Mouse (Mus musculus): Measurements from ENCODE around the gene Gm14226.
A peak's percentile ranks its signal among the peaks of the same experiment; 100 is the strongest.
"Not testable (repeated sequence)": the region's sequence is repeated elsewhere in the genome, so short reads cannot be mapped to it uniquely, and the experiment has no call there.

Gm14226 gene

GRCm38 (mm10) chr2:155018251-155018755, at the start of gene Gm14226:
Gene Gm14226 (plus strand): TSS chr2:155018266.
- not testable (repeated sequence) for DNase-seq (ENCODE audit: low spot score in 2 of 2)

GRCm38 (mm10) chr2:154969740-154970397, 48.2 kb upstream of the Gm14226 start:
- not testable (repeated sequence) for DNase-seq (ENCODE audit: low spot score in 2 of 2)

GRCm38 (mm10) chr2:154971919-154972692, 46.0 kb upstream of the Gm14226 start:
- no peak for DNase-seq (ENCODE audit: low spot score in 2 of 2)

- no peak for DNase-seq (ENCODE audit: low spot score in 2 of 2)
Measured at GRCm38 (mm10) chr2:154972981-154973380, 45.1 kb upstream of the Gm14226 start.

- DNase-seq (ENCODE audit: low spot score in 2 of 2): no peak
Measured at GRCm38 (mm10) chr2:154986609-154987008, 31.5 kb upstream of the Gm14226 start.

DNA sequence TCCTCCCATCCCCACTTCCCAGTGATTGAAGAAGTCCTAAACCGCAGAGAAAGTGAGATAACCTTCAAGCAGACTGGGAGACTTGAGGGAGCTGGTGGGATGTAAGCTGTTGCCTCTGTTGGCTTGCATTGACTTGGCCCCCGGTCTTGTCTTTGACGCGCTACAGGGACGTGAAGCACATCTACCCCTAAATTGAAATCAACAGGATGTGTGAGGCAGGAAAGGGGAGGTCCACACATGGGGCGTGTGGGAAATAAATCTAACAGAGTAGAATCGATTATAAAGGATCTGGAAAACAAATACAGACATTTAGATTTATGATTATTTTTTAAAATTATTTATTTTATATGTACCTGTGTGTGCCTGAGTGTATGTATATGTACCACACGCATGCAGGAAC, 26.7 kb upstream of the Gm14226 start:
- no peak for DNase-seq (ENCODE audit: low spot score in 2 of 2)

GRCm38 (mm10) chr2:154992083-154992482, 26.0 kb upstream of the Gm14226 start:
- no peak for DNase-seq (ENCODE audit: low spot score in 2 of 2)

DNA sequence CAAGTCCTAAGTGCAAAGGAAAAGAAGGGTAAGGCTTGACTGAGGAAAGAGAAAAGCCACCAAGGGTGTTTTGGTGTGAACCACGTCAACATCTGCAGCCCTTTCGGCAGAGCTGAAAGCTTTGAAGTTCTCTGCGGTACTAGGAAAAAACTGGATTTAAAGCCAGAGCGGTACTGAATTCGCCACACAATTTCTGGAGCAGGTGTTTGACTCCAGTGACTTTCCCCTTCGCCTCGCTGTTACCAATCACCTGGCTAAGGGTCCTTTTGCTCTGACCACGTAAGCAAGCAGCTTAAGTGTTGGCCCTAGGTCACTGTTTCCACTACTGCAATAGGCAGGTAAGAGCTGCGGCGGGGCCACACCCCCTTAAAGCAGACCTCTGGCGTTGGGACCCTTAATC, 12.6 kb upstream of the Gm14226 start:
- no peak for DNase-seq (ENCODE audit: low spot score in 2 of 2)

- DNase-seq (ENCODE audit: low spot score in 2 of 2): no peak
Measured at GRCm38 (mm10) chr2:155011086-155011656, 6.9 kb upstream of the Gm14226 start.

- no peak for DNase-seq (ENCODE audit: low spot score in 2 of 2)
Measured at GRCm38 (mm10) chr2:155012991-155013390, 5.1 kb upstream of the Gm14226 start.

DNA sequence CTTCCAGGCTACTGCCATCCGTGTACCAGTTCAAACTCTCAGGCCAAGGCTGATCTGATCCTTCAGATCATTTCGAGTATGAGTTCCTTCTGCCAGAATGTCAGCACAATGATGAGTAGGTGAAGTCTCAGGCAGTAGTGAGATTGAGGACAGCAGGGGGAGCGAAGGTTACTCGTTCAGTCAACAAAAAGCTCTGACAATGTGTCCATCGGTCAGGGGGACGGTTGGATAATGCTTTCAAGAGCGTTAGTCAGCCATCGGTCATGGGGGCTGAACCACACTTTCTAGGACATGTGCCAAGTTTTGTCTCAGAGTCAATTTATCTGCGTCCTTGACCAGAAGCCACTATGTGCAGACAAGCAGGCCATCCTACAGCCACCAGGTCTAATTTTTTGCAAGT, 1.3 kb upstream of the Gm14226 start:
- DNase-seq (ENCODE audit: low spot score in 2 of 2): not testable (repeated sequence)

DNA sequence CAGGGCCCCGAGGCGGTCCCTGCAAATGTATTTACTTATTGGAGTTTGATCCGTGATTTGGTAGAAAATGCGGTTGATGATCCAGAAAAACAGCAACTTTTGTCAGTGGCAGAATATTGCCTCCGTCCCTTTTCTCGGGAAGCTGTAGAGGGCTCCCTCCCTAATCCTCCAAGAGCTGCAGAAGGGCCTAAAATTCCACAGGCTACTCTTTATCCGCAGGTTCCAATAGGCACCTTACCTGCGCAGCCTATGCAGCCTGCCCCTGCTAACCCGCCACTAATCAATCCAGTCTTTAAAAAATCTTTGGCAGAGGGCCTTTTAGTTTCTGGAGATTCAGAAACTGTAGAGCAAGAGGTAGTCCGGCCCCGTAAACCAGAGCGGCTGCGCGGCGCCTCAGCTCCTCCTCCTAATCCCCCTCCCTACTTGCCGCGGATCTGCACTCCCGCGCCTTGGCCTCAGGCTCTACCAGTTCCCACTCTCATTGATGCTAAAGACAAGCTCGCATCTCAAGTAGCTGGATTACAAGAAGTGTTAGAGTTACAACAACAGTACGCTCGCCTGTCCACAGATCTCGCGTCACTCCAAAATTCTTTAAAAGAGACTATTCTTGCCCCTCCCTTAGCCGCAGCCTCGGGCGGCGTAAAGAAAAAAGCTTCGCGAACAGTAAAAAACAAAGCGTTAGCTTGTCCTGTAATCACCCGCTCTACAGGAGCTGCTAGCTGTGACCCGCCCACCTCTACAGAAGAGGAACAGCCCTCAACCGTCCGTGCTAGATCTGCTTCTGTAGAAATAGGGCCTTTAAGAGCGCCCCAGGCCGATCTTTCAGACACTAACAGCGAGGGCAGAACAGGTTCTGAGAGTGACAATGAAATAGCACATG, 936 bp downstream of the Gm14226 start:
- DNase-seq (ENCODE audit: low spot score in 2 of 2): peak in 1 of 2 experiments; percentile 43

DNA sequence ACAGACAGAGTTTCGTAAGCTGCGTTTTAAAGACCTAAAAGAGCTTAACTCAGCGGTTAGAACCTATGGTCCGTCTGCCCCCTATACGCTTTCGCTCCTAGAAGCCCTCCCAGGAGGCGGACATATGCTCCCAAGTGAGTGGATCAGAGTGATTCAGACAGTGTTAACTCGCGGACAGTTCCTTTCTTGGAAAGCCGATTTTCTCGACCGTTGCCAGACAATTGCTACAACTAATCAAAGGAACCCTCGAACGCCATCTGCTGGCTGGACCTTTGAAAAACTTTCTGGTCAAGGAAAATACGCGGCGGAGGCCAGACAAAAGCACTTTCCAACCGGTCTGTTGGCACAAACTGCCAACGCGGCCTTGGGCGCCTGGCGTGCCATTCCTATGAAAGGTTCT, 1.6 kb downstream of the Gm14226 start:
- DNase-seq (ENCODE audit: low spot score in 2 of 2): peak; percentile 25 to 92

DNA sequence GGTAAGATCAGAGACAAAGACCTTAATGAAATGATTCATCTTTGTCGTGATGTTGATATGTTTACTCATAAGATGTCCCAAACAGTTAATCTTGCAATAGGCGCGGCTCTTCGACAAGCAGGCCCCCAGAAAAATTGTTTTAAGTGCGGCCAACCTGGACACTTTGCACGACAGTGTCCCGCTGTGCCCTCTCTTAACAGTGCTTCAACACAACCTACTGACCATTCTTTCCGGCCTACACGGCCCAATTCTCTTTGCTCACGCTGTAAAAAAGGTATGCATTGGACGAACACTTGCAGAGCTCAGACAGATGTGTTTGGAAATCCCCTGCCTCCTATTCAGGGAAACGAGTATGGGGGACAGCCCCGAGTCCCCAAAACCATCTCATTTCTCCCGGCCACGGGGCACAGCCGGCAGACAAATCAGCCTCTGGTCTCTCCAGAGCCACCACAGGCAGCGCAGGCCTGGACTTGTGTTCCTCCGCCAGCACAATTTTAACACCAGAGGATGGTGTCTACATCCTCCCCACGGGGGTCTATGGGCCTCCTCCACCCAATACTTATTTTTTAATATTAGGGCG, 2.3 kb downstream of the Gm14226 start:
- DNase-seq (ENCODE audit: low spot score in 2 of 2): not testable (repeated sequence)

GRCm38 (mm10) chr2:155030831-155031230, 12.8 kb downstream of the Gm14226 start:
- no peak for DNase-seq (ENCODE audit: low spot score in 2 of 2)

- no peak for DNase-seq (ENCODE audit: low spot score in 2 of 2)
Measured at GRCm38 (mm10) chr2:155032938-155033710, 15.1 kb downstream of the Gm14226 start.

GRCm38 (mm10) chr2:155039956-155040355, 21.9 kb downstream of the Gm14226 start:
- DNase-seq (ENCODE audit: low spot score in 2 of 2): no peak

GRCm38 (mm10) chr2:155044542-155044941, 26.5 kb downstream of the Gm14226 start:
- DNase-seq (ENCODE audit: low spot score in 2 of 2): no peak

DNA sequence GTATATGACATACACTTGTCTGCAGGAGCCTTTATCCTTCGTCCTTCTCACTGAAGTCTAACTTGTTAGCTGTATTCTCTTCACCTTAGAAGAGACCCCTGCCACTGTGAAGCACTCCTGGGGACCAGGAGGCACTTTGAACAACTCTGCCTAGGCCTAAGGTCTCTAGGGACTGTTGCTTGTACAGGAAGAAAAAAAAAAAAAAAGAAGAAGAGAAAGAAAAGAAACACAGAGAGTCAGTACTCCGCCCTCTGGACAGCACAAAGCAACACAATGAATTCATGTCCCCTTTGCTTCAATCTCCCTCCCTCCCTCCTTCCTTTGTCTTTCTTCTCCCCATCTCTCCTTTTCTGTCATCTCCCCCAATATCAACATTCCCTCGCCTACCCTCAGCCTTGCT, 27.0 kb downstream of the Gm14226 start:
- DNase-seq (ENCODE audit: low spot score in 2 of 2): no peak

DNA sequence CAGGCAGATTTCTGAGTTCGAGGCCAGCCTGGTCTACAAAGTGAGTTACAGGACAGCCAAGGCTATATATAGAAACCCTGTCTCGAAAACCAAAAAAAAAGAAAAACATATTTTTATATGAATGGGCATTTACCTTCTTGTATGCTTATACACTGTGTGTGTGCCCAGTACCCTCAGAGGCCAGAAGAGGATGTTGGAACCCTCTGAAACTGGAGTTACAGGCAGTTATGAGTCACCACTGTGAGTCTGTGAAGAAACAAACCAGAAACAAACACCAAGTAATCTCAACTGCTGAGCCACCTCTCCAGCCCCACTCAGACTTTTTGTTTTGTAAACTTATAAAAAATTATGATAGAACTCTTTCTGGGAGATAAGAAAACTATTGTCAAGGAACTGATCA, 28.7 kb downstream of the Gm14226 start:
- no peak for DNase-seq (ENCODE audit: low spot score in 2 of 2)

Measured in left cerebral cortex, adult 9 months (tissue).